Mouse (Mus musculus): ENCODE measurements around the gene Rps3. TPM values are rescaled to one million over a fixed set of nuclear protein-coding genes. Genes with fewer than 3 reads are reported as not detected.

Rps3 gene
- polyA plus RNA-seq, 1 experiment from 2014 or later, result 862 TPM

GRCm38 (mm10) chr7:99474836-99475561 is 8.5 kb downstream of the Rps3 start:
- Histone ChIP-seq H3K4me1 (0 out of 2 replicates have a peak, but pooled peaks cover 4% of the 10 kb centered on the region), H3K4me3 (no peak overlapping the region), H3K36me3 (peaks cover 83% of the 10 kb centered on the region), H3K27ac (no peak overlapping the region), H3K4me2 (no peak overlapping the region), H3K27me3 (no peaks in the 10 kb centered on the region), H3K9ac (no peak overlapping the region), H3K9me3 (no peaks in the 10 kb centered on the region)
- no peak for ATAC-seq (ENCODE audit: insufficient number of reproducible peaks, insufficient read depth, low FRiP score, low TSS enrichment, low read depth)
- WGBS, result 70% methylated on average over 12 of the region's 12 CpGs

GRCm38 (mm10) chr7:99473638-99474407 is 9.7 kb downstream of the Rps3 start:
- H3K9me3 ChIP-seq, result no peaks in the 10 kb centered on the region

GRCm38 (mm10) chr7:99471578-99471977 is 12.0 kb downstream of the Rps3 start:
- no peak overlapping the region for H3K4me2 ChIP-seq
- WGBS, result 54% methylated on average over 18 of the region's 18 CpGs
- peaks cover 19% of the 10 kb centered on the region for H3K4me1 ChIP-seq
- no peak overlapping the region for H3K27ac ChIP-seq
- H3K27me3 ChIP-seq, result no peaks in the 10 kb centered on the region
- H3K4me3 ChIP-seq, result no peak overlapping the region
- ATAC-seq (ENCODE audit: insufficient number of reproducible peaks, insufficient read depth, low FRiP score, low TSS enrichment, low read depth), result no peak
- peaks cover 49% of the 10 kb centered on the region for H3K36me3 ChIP-seq
- no peaks in the 10 kb centered on the region for H3K9me3 ChIP-seq
- H3K9ac ChIP-seq, result no peak overlapping the region

More at GRCm38 (mm10) chr7:99473638-99474407, 9.7 kb downstream of the Rps3 start:
- H3K9ac ChIP-seq, result no peak overlapping the region
- ATAC-seq (ENCODE audit: insufficient number of reproducible peaks, insufficient read depth, low FRiP score, low TSS enrichment, low read depth), result no peak
- no peak overlapping the region for H3K4me3 ChIP-seq
- no peak overlapping the region for H3K27ac ChIP-seq
- H3K4me2 ChIP-seq, result no peak overlapping the region
- H3K27me3 ChIP-seq, result no peaks in the 10 kb centered on the region
- peaks cover 5% of the 10 kb centered on the region; the same call in 1 of the 2 replicates for H3K4me1 ChIP-seq
- WGBS, result 90% methylated on average over 14 of the region's 14 CpGs
- peaks cover 72% of the 10 kb centered on the region for H3K36me3 ChIP-seq

- 82% methylated on average over 17 of the region's 17 CpGs for WGBS
Measured at GRCm38 (mm10) chr7:99469680-99470405, 13.7 kb downstream of the Rps3 start.

GRCm38 (mm10) chr7:99468283-99469132 is 15.0 kb downstream of the Rps3 start:
- peak overlapping the region; percentile 60 for H3K4me3 ChIP-seq
- H3K9me3 ChIP-seq, result no peaks in the 10 kb centered on the region
- peak; percentile 77 for ATAC-seq (ENCODE audit: insufficient number of reproducible peaks, insufficient read depth, low FRiP score, low TSS enrichment, low read depth)
- no peaks in the 10 kb centered on the region for H3K27me3 ChIP-seq
- under 1% methylated on average over 109 of the region's 145 CpGs for WGBS
- peak overlapping the region; percentile 95 for H3K27ac ChIP-seq
- peaks cover 22% of the 10 kb centered on the region for H3K36me3 ChIP-seq
- H3K9ac ChIP-seq, result peak overlapping the region; percentile 86
- H3K4me2 ChIP-seq, result peak overlapping the region; percentile 83
- peaks cover 36% of the 10 kb centered on the region for H3K4me1 ChIP-seq

More at GRCm38 (mm10) chr7:99469680-99470405, 13.7 kb downstream of the Rps3 start:
- Histone ChIP-seq H3K4me2 (peak overlapping the region; percentile 83; the same call in 1 of the 2 replicates), H3K27ac (no peak overlapping the region), H3K9me3 (no peaks in the 10 kb centered on the region), H3K27me3 (no peaks in the 10 kb centered on the region), H3K4me1 (peaks cover 36% of the 10 kb centered on the region), H3K9ac (peak overlapping the region; percentile 86; the same call in 1 of the 2 replicates), H3K4me3 (no peak overlapping the region), H3K36me3 (peaks cover 36% of the 10 kb centered on the region)
- ATAC-seq (ENCODE audit: insufficient number of reproducible peaks, insufficient read depth, low FRiP score, low TSS enrichment, low read depth), result no peak

- 16% methylated on average over 11 of the region's 11 CpGs for WGBS
- H3K9me3 ChIP-seq, result no peaks in the 10 kb centered on the region
- H3K4me1 ChIP-seq, result peaks cover 36% of the 10 kb centered on the region
- peak overlapping the region; percentile 60 for H3K4me3 ChIP-seq
- ATAC-seq (ENCODE audit: insufficient number of reproducible peaks, insufficient read depth, low FRiP score, low TSS enrichment, low read depth), result no peak
- H3K27me3 ChIP-seq, result no peaks in the 10 kb centered on the region
- peak overlapping the region; percentile 86 for H3K9ac ChIP-seq
- peak overlapping the region; percentile 83 for H3K4me2 ChIP-seq
- H3K27ac ChIP-seq, result peak overlapping the region; percentile 95
- peaks cover 16% of the 10 kb centered on the region for H3K36me3 ChIP-seq
Measured at GRCm38 (mm10) chr7:99467916-99468282, 15.6 kb downstream of the Rps3 start.

- H3K4me3 ChIP-seq, result no peak within 1 kb of the TSS
- ATAC-seq (ENCODE audit: insufficient number of reproducible peaks, insufficient read depth, low FRiP score, low TSS enrichment, low read depth), result no peak
- H3K36me3 ChIP-seq, result peaks cover 2% of the 10 kb centered on the region; the same call in 1 of the 2 replicates
- H3K9ac ChIP-seq, result peak within 1 kb of the TSS; percentile 52; the same call in 1 of the 2 replicates
- H3K9me3 ChIP-seq, result no peaks in the 10 kb centered on the region
- H3K27me3 ChIP-seq, result no peaks in the 10 kb centered on the region
- WGBS, result 24% methylated on average over 8 of the region's 8 CpGs
- peak within 1 kb of the TSS; percentile 36 for H3K4me2 ChIP-seq
- peak within 1 kb of the TSS; percentile 36; the same call in 1 of the 2 replicates for H3K27ac ChIP-seq
- peaks cover 36% of the 10 kb centered on the region for H3K4me1 ChIP-seq
Measured at GRCm38 (mm10) chr7:99465811-99466210, 17.7 kb downstream of the Rps3 start, which contains the start of gene Klhl35. TSS of gene Klhl35 (plus strand) at chr7:99466004.

- 81% methylated on average over 2 of the region's 2 CpGs for WGBS
- no peak overlapping the region for H3K27ac ChIP-seq
- peaks cover 30% of the 10 kb centered on the region for H3K4me1 ChIP-seq
- no peak for ATAC-seq (ENCODE audit: insufficient number of reproducible peaks, insufficient read depth, low FRiP score, low TSS enrichment, low read depth)
- no peak overlapping the region for H3K4me2 ChIP-seq
- peaks cover 20% of the 10 kb centered on the region for H3K36me3 ChIP-seq
- no peak overlapping the region for H3K9ac ChIP-seq
- H3K9me3 ChIP-seq, result no peaks in the 10 kb centered on the region
- H3K4me3 ChIP-seq, result no peak overlapping the region
- no peaks in the 10 kb centered on the region for H3K27me3 ChIP-seq
Measured at GRCm38 (mm10) chr7:99463120-99463519, 20.4 kb downstream of the Rps3 start.

GRCm38 (mm10) chr7:99459888-99460652 is 23.5 kb downstream of the Rps3 start:
- H3K36me3 ChIP-seq, result peaks cover 23% of the 10 kb centered on the region
- 89% methylated on average over 15 of the region's 15 CpGs for WGBS
- no peak overlapping the region for H3K27ac ChIP-seq
- H3K4me2 ChIP-seq, result no peak overlapping the region
- H3K4me3 ChIP-seq, result no peak overlapping the region
- no peak overlapping the region for H3K9ac ChIP-seq
- H3K27me3 ChIP-seq, result no peaks in the 10 kb centered on the region
- no peaks in the 10 kb centered on the region for H3K9me3 ChIP-seq
- ATAC-seq (ENCODE audit: insufficient number of reproducible peaks, insufficient read depth, low FRiP score, low TSS enrichment, low read depth), result peak; percentile 21; the same call in 1 of the 2 replicates
- H3K4me1 ChIP-seq, result peaks cover 2% of the 10 kb centered on the region

- Histone ChIP-seq H3K4me2 (no peak overlapping the region), H3K9me3 (no peaks in the 10 kb centered on the region), H3K27ac (no peak overlapping the region), H3K4me1 (no peaks in the 10 kb centered on the region), H3K27me3 (no peaks in the 10 kb centered on the region), H3K4me3 (no peak overlapping the region), H3K9ac (no peak overlapping the region), H3K36me3 (peaks cover 23% of the 10 kb centered on the region)
- no peak for ATAC-seq (ENCODE audit: insufficient number of reproducible peaks, insufficient read depth, low FRiP score, low TSS enrichment, low read depth)
- WGBS, result 83% methylated on average over 8 of the region's 8 CpGs
Measured at GRCm38 (mm10) chr7:99458849-99459248, 24.7 kb downstream of the Rps3 start.
